Mouse (Mus musculus) MEL (cell line): ENCODE results near the gene Rps27rt. TPM values are rescaled to one million over a fixed set of nuclear protein-coding genes. Genes with fewer than 3 reads are reported as not detected.

Source experiments
- DNase-seq: peaks from one replicate; pipeline ENCODE4 v3.0.0; 2011; ENCODE audit warnings: low read depth, low spot score
- H3K27ac ChIP-seq: 2 replicates; pipeline ENCODE4 v1.5.1; 2012; ENCODE audit warnings: low read depth, mild to moderate bottlenecking, control low read depth, low read length, moderate library complexity; ENCODE audit not compliant: control insufficient read depth
- H3K27me3 ChIP-seq, 2 experiments: fragments of 150-350 bp in 1 of 2; sonication (generic) in 1 of 2; 2 replicates each; pipeline ENCODE4 v1.6.1; 2012; ENCODE audit warnings: low read length in 2 of 2, mild to moderate bottlenecking in 2 of 2, improper control_type of control experiment in 1 of 2, moderate library complexity in 1 of 2; ENCODE audit not compliant: insufficient read depth in 2 of 2, control insufficient read depth in 1 of 2
- H3K36me3 ChIP-seq, 2 experiments: 2 replicates each; pipeline ENCODE4 v1.6.1; 2012 to 2014; ENCODE audit warnings: low read length in 2 of 2, improper control_type of control experiment in 1 of 2, inconsistent platforms in 1 of 2, mild to moderate bottlenecking in 1 of 2; ENCODE audit not compliant: insufficient read depth in 2 of 2, control insufficient read depth in 1 of 2
- H3K4me1 ChIP-seq, 2 experiments: fragments of 150-350 bp in 1 of 2; sonication (generic) in 1 of 2; 2 replicates each; pipeline ENCODE4 v1.6.1; 2012; ENCODE audit warnings: low read length in 2 of 2, improper control_type of control experiment in 1 of 2, mild to moderate bottlenecking in 1 of 2; ENCODE audit not compliant: insufficient read depth in 2 of 2, control insufficient read depth in 1 of 2
- H3K4me3 ChIP-seq, 2 experiments: fragments of 150-350 bp in 1 of 2; sonication (generic) in 1 of 2; 2 replicates each; pipeline ENCODE4 v1.5.1; 2012; ENCODE audit warnings: low read depth in 2 of 2, low read length in 2 of 2, mild to moderate bottlenecking in 2 of 2, moderate library complexity in 2 of 2, control low read depth in 1 of 2, improper control_type of control experiment in 1 of 2; ENCODE audit not compliant: control insufficient read depth in 1 of 2, insufficient read depth in 1 of 2
- H3K79me2 ChIP-seq: 2 replicates; pipeline ENCODE4 v1.6.1; 2012; ENCODE audit warnings: mild to moderate bottlenecking, low read length, moderate library complexity; ENCODE audit not compliant: control insufficient read depth, poor library complexity, insufficient read depth
- H3K9ac ChIP-seq: 2 replicates; pipeline ENCODE4 v1.6.1; 2012; ENCODE audit warnings: low read depth, mild to moderate bottlenecking, control low read depth, low read length, moderate library complexity; ENCODE audit not compliant: control insufficient read depth, poor library complexity, severe bottlenecking
- H3K9me3 ChIP-seq: fragments of 150-350 bp; sonication (generic); replicated peaks from 2 replicates; pipeline ENCODE4 v1.6.1; 2012; ENCODE audit warnings: mild to moderate bottlenecking, low read length, improper control_type of control experiment, moderate library complexity; ENCODE audit not compliant: insufficient read depth
- CHD1 ChIP-seq: IDR thresholded peaks from 2 replicates; pipeline ENCODE4 v1.6.1; 2012; ENCODE audit warnings: low read depth, mild to moderate bottlenecking, inconsistent platforms, low read length, improper control_type of control experiment
- CHD2 ChIP-seq: IDR thresholded peaks from 2 replicates; pipeline ENCODE4 v1.6.1; 2011; ENCODE audit warnings: low read length, improper control_type of control experiment
- E2F4 ChIP-seq: IDR thresholded peaks from 2 replicates; pipeline ENCODE4 v1.6.1; 2011; ENCODE audit warnings: low read depth, low read length, improper control_type of control experiment, borderline replicate concordance
- ELF1 ChIP-seq: IDR thresholded peaks from 2 replicates; pipeline ENCODE4 v1.6.1; 2014; ENCODE audit warnings: low read depth, mild to moderate bottlenecking, inconsistent platforms, low read length, improper control_type of control experiment, moderate library complexity
- GATA1 ChIP-seq: IDR thresholded peaks from 2 replicates; pipeline ENCODE4 v1.6.1; 2011; ENCODE audit warnings: low read depth, low read length, improper control_type of control experiment
- KAT2A ChIP-seq: conservative IDR thresholded peaks from 2 replicates; pipeline ENCODE4 v1.6.1; 2012; ENCODE audit warnings: low read depth, low read length, improper control_type of control experiment, inconsistent platforms
- MAFK ChIP-seq: IDR thresholded peaks from 2 replicates; pipeline ENCODE4 v1.6.1; 2011; ENCODE audit warnings: low read depth, mild to moderate bottlenecking, low read length, improper control_type of control experiment, borderline replicate concordance
- MAX ChIP-seq: IDR thresholded peaks from 2 replicates; pipeline ENCODE4 v1.6.1; 2011; ENCODE audit warnings: low read length, improper control_type of control experiment
- MAZ ChIP-seq: IDR thresholded peaks from 2 replicates; pipeline ENCODE4 v1.6.1; 2012; ENCODE audit warnings: low read depth, mild to moderate bottlenecking, inconsistent platforms, low read length, improper control_type of control experiment
- MEF2A ChIP-seq: IDR thresholded peaks from 2 replicates; pipeline ENCODE4 v1.6.1; 2014; ENCODE audit warnings: low read depth, mild to moderate bottlenecking, inconsistent platforms, low read length, improper control_type of control experiment; ENCODE audit not compliant: poor library complexity, insufficient replicate concordance, severe bottlenecking; ENCODE audit errors: extremely low read depth
- MYC ChIP-seq: IDR thresholded peaks from 2 replicates; pipeline ENCODE4 v1.6.1; 2011; ENCODE audit warnings: low read depth, mild to moderate bottlenecking, low read length, improper control_type of control experiment, moderate library complexity
- NRF1 ChIP-seq: IDR thresholded peaks from 2 replicates; pipeline ENCODE4 v1.6.1; 2014; ENCODE audit warnings: low read depth, mild to moderate bottlenecking, inconsistent platforms, low read length, improper control_type of control experiment, moderate library complexity; ENCODE audit not compliant: poor library complexity, insufficient read depth, severe bottlenecking
- POLR2AphosphoS5 ChIP-seq: IDR thresholded peaks from 2 replicates; pipeline ENCODE4 v1.6.1; 2012; ENCODE audit warnings: low read depth, borderline replicate concordance, mild to moderate bottlenecking, inconsistent platforms, low read length, moderate library complexity, mixed read lengths
- SIN3A ChIP-seq: IDR thresholded peaks from 2 replicates; pipeline ENCODE4 v1.6.1; 2012; ENCODE audit warnings: low read length, improper control_type of control experiment, inconsistent platforms
- SMC3 ChIP-seq: IDR thresholded peaks from 2 replicates; pipeline ENCODE4 v1.6.1; 2011; ENCODE audit warnings: low read depth, low read length, improper control_type of control experiment
- TBP ChIP-seq: IDR thresholded peaks from 2 replicates; pipeline ENCODE4 v1.8.0; 2011; ENCODE audit warnings: low read depth, low read length, improper control_type of control experiment
- ZC3H11A ChIP-seq: IDR thresholded peaks from 2 replicates; pipeline ENCODE4 v1.6.1; 2012; ENCODE audit warnings: low read depth, mild to moderate bottlenecking, inconsistent platforms, low read length, improper control_type of control experiment
- ZKSCAN1 ChIP-seq: IDR thresholded peaks from 2 replicates; pipeline ENCODE4 v1.6.1; 2012; ENCODE audit warnings: low read depth, mild to moderate bottlenecking, inconsistent platforms, low read length, improper control_type of control experiment, moderate library complexity
- ZMIZ1 ChIP-seq: IDR thresholded peaks from 2 replicates; pipeline ENCODE4 v1.6.1; 2012; ENCODE audit warnings: low read depth, mild to moderate bottlenecking, inconsistent platforms, low read length, improper control_type of control experiment, moderate library complexity
- ZNF384 ChIP-seq: IDR thresholded peaks from 2 replicates; pipeline ENCODE4 v1.6.1; 2012; ENCODE audit warnings: low read depth, mild to moderate bottlenecking, inconsistent platforms, low read length, improper control_type of control experiment
- polyA plus RNA-seq, 2 experiments: library from polyadenylated mRNA; stranded (reverse) in 1 of 2; unstranded in 1 of 2; fragments of >175 nt in 1 of 2; fragments of >200 nt in 1 of 2; gene quantifications; 2 replicates each; pipeline versions ENCODE4 v1.2.1 to v1.2.4; 2012; ENCODE audit warnings: low replicate concordance in 2 of 2, low read depth in 1 of 2; ENCODE audit not compliant: insufficient read length in 2 of 2, insufficient read depth in 1 of 2, missing spikeins in 1 of 2
- total RNA-seq: library from RNA; depleted of rRNA; stranded (reverse); fragments of 300-350 nt; gene quantifications from 2 replicates; pipeline ENCODE4 v1.2.3, GENCODE M21; 2012

Rps27rt gene
- total and polyA plus RNA-seq, 3 experiments: 61.8 to 338 TPM; not detected in 1

- Histone ChIP-seq H3K4me1 (no peaks in the 10 kb centered on the region), H3K9me3 (no peaks in the 10 kb centered on the region), H3K27me3 (no peaks in the 10 kb centered on the region), H3K36me3 (no peaks in the 10 kb centered on the region)
- no peak for DNase-seq
- TF ChIP-seq POLR2AphosphoS5: no peak
- no peak for TF ChIP-seq TBP
- TF ChIP-seq MAZ: no peak
- no peak for TF ChIP-seq E2F4
- TF ChIP-seq, all 39 proteins: peak for 0
- H3K9ac ChIP-seq: no peak overlapping the region
- no peaks in the 10 kb centered on the region for H3K79me2 ChIP-seq
- no peak overlapping the region for H3K4me3 ChIP-seq
- H3K27ac ChIP-seq: no peak overlapping the region
Measured at GRCm38 (mm10) chr9:114934231-114934630, 48.3 kb downstream of the Rps27rt start.

- Histone ChIP-seq H3K36me3 (no peaks in the 10 kb centered on the region), H3K4me1 (no peaks in the 10 kb centered on the region), H3K9me3 (no peaks in the 10 kb centered on the region), H3K27ac (no peak within 1 kb of the TSS), H3K27me3 (no peaks in the 10 kb centered on the region), H3K9ac (no peak within 1 kb of the TSS), H3K4me3 (no peak within 1 kb of the TSS), H3K79me2 (no peaks in the 10 kb centered on the region)
- TF ChIP-seq MEF2A (no peak), ZMIZ1 (no peak), CHD1 (no peak), ZKSCAN1 (no peak), ELF1 (no peak), ZNF384 (no peak), MAFK (no peak), MYC (no peak), NRF1 (no peak), E2F4 (no peak), SMC3 (no peak), CHD2 (no peak), SIN3A (no peak), KAT2A (no peak), ZC3H11A (no peak), GATA1 (no peak), MAX (no peak)
- DNase-seq: no peak
Measured at GRCm38 (mm10) chr9:114933723-114934171, 48.8 kb downstream of the Rps27rt start, which contains the start of gene Gpd1l. Gene Gpd1l (minus strand): TSS chr9:114933987.
